8 mouse cellular contexts compared by ENCODE assay signal in the genomic region with DNA sequence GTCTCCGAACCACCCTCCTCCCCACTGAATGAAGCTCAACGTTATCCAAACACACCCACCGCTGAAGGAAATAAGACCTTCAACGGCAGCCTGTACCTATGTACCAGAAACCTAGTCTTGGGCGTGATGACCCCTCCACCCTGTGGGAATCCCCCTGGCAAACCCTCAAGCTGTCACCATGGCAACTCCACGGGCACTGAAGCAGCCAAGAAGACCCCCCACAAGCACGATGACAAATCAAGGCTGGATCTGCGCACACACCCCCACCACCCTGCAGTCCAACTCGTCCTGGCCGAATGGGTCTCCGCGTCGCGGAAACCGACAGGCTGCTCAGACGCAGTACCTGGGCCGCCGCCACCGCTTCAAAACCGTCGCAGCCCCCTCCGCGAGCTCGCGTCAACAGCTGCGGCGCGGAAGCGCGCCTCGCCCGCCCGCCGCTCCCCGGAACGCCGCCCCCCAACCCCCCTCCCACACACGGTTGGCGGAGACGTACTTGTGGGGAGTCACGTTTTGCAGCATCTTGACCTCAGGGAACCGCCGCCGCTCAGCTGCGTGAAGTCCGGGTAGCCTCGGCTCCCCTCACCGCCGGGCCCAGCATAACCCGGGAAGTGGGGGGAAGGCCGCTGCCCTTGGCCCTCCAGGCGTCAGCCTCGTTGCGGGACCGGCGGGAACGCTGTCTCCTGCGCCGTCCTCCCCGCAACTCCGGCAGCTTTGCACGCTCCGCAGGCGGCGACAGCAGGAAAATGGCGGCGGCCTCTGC. TPM values are rescaled to one million over a fixed set of nuclear protein-coding genes. Genes with fewer than 3 reads are reported as not detected.
A peak's percentile ranks its signal among the peaks of the same experiment; 100 is the strongest.
DNase-seq lines count a peak whose midpoint lies in the region; ATAC-seq and TF ChIP-seq lines count a peak whose summit lies in the region.

No protein-coding gene starts in this region.

- peak overlapping the region; percentile 87 for H3K4me2 ChIP-seq in forebrain, embryonic 13.5 days
- H3K4me2 ChIP-seq in hindbrain, embryonic 15.5 days, result peak overlapping the region; percentile 88
- H3K4me2 ChIP-seq in liver, embryonic 13.5 days, result peak overlapping the region; percentile 92
- peak overlapping the region; percentile 99 for H3K4me2 ChIP-seq in neural tube, embryonic 14.5 days (ENCODE audit: low read depth, low read length)

- intact Hi-C loops in left cerebral cortex, adult 2 months (cut with DNase I), result loop anchor here (2.0 kb wide), 1 partner anchor 85 kb away; no protein-coding TSS in a partner anchor

- ATAC-seq in forebrain, embryonic 13.5 days, result no peak
- ATAC-seq in hindbrain, embryonic 15.5 days (ENCODE audit: low FRiP score, low read depth), result no peak
- no peak for ATAC-seq in liver, embryonic 13.5 days (ENCODE audit: low read depth)
- ATAC-seq in neural tube, embryonic 14.5 days (ENCODE audit: low read depth), result no peak
- ATAC-seq in monocyte, adult 5-6 weeks (replicated peaks; ENCODE audit: insufficient number of reproducible peaks, low FRiP score, low TSS enrichment, poor library complexity, severe bottlenecking), result no peak

- H3K27ac ChIP-seq in left cerebral cortex, adult 2 months, result peak overlapping the region; percentile 84
- peak overlapping the region; percentile 75 for H3K27ac ChIP-seq in bone marrow macrophage, adult 2 months (ENCODE audit: insufficient read depth, low read depth, low read length)
- peak overlapping the region; percentile 100 for H3K27ac ChIP-seq in forebrain, embryonic 13.5 days
- peak overlapping the region; percentile 100 for H3K27ac ChIP-seq in hindbrain, embryonic 15.5 days (replicated peaks)
- peak overlapping the region; percentile 89 for H3K27ac ChIP-seq in liver, embryonic 13.5 days
- peak overlapping the region; percentile 100 for H3K27ac ChIP-seq in neural tube, embryonic 14.5 days (ENCODE audit: low read depth, low read length)

- H3K36me3 ChIP-seq in forebrain, embryonic 13.5 days (ENCODE audit: poor library complexity, severe bottlenecking), result peaks cover 51% of the 10 kb centered on the region
- peaks cover 36% of the 10 kb centered on the region for H3K36me3 ChIP-seq in hindbrain, embryonic 15.5 days
- H3K36me3 ChIP-seq in liver, embryonic 13.5 days, result peaks cover 57% of the 10 kb centered on the region
- peaks cover 48% of the 10 kb centered on the region for H3K36me3 ChIP-seq in neural tube, embryonic 14.5 days (ENCODE audit: control insufficient read depth, insufficient read depth, low read length)

- TF ChIP-seq POLR2A in bone marrow macrophage, adult 2 months (IDR thresholded peaks at IDR 0.05; ENCODE audit: borderline replicate concordance, low read depth, low read length), result no peak

- no peak for TF ChIP-seq CTCF in left cerebral cortex, adult 2 months (IDR thresholded peaks at IDR 0.05)
- no peak for TF ChIP-seq CTCF in bone marrow macrophage, adult 2 months (IDR thresholded peaks at IDR 0.05; ENCODE audit: low read depth, low read length)

- peak overlapping the region; percentile 90 for H3K4me3 ChIP-seq in left cerebral cortex, adult 2 months
- peak overlapping the region; percentile 92 for H3K4me3 ChIP-seq in bone marrow macrophage, adult 2 months (ENCODE audit: insufficient read depth, low read length)
- peak overlapping the region; percentile 100 for H3K4me3 ChIP-seq in forebrain, embryonic 13.5 days
- H3K4me3 ChIP-seq in hindbrain, embryonic 15.5 days, result peak overlapping the region; percentile 70
- H3K4me3 ChIP-seq in liver, embryonic 13.5 days (replicated peaks), result peak overlapping the region; percentile 100
- peak overlapping the region; percentile 97 for H3K4me3 ChIP-seq in neural tube, embryonic 14.5 days (ENCODE audit: low read depth, low read length)

- peaks cover 22% of the 10 kb centered on the region for H3K4me1 ChIP-seq in bone marrow macrophage, adult 2 months (ENCODE audit: control insufficient read depth, insufficient read depth, low read length)
- peaks cover 35% of the 10 kb centered on the region for H3K4me1 ChIP-seq in forebrain, embryonic 13.5 days
- H3K4me1 ChIP-seq in hindbrain, embryonic 15.5 days (replicated peaks), result peaks cover 34% of the 10 kb centered on the region
- peaks cover 47% of the 10 kb centered on the region for H3K4me1 ChIP-seq in liver, embryonic 13.5 days (replicated peaks)
- H3K4me1 ChIP-seq in neural tube, embryonic 14.5 days (ENCODE audit: control insufficient read depth, insufficient read depth, low read length), result peaks cover 15% of the 10 kb centered on the region

- H3K9me3 ChIP-seq in forebrain, embryonic 13.5 days (replicated peaks), result no peaks in the 10 kb centered on the region
- no peaks in the 10 kb centered on the region for H3K9me3 ChIP-seq in hindbrain, embryonic 15.5 days
- no peaks in the 10 kb centered on the region for H3K9me3 ChIP-seq in liver, embryonic 13.5 days (replicated peaks)
- no peaks in the 10 kb centered on the region for H3K9me3 ChIP-seq in neural tube, embryonic 14.5 days (ENCODE audit: control insufficient read depth, low read length)

- no peaks in the 10 kb centered on the region for H3K27me3 ChIP-seq in forebrain, embryonic 13.5 days
- H3K27me3 ChIP-seq in hindbrain, embryonic 15.5 days, result no peaks in the 10 kb centered on the region
- H3K27me3 ChIP-seq in liver, embryonic 13.5 days, result no peaks in the 10 kb centered on the region
- H3K27me3 ChIP-seq in neural tube, embryonic 14.5 days (ENCODE audit: control insufficient read depth, insufficient read depth, low read length), result no peaks in the 10 kb centered on the region

- peak overlapping the region; percentile 96 for H3K9ac ChIP-seq in forebrain, embryonic 13.5 days
- peak overlapping the region; percentile 83 for H3K9ac ChIP-seq in hindbrain, embryonic 15.5 days
- peak overlapping the region; percentile 99 for H3K9ac ChIP-seq in liver, embryonic 13.5 days
- H3K9ac ChIP-seq in neural tube, embryonic 14.5 days (replicated peaks; ENCODE audit: low read depth, low read length), result peak overlapping the region; percentile 87

- WGBS in forebrain, embryonic 13.5 days, result 0% methylated on average over 55 of the region's 67 CpGs
- WGBS in hindbrain, embryonic 15.5 days, result under 1% methylated on average over 63 of the region's 67 CpGs
- WGBS in liver, embryonic 13.5 days (ENCODE audit: insufficient replicate concordance), result under 1% methylated on average over 67 of the region's 67 CpGs
- under 1% methylated on average over 63 of the region's 67 CpGs for WGBS in neural tube, embryonic 14.5 days

- DNase-seq in left cerebral cortex, adult 2 months (ENCODE audit: extremely low spot score in 1 of 2, low spot score in 2 of 2), result peak; percentile 54 to 59
- no peak for DNase-seq in left cerebral cortex, adult 11 months (ENCODE audit: low spot score)
- no peak for DNase-seq in liver, embryonic 13.5 days

RNA-seq across cellular contexts. Expression of a gene that starts 1.0 kb away (rescaled TPM):
- 10 to 100 TPM; 23.3 to 28.2 TPM for total RNA-seq in left cerebral cortex, adult 2 months (2021)
- 206 and 214 TPM in 2 replicates for polyA plus RNA-seq in bone marrow macrophage, adult 2 months (2012; ENCODE audit: insufficient read depth, insufficient read length, missing spikeins)
- polyA plus RNA-seq in forebrain, embryonic 13.5 days (2015; fragmentation: Nextera tagmentation; extraction: Ambion mirVana), result 8.7 and 10.0 TPM in 2 replicates
- polyA plus RNA-seq in hindbrain, embryonic 15.5 days (2015; fragmentation: Nextera tagmentation; extraction: Ambion mirVana), result 19.4 and 19.8 TPM in 2 replicates
- polyA plus RNA-seq in liver, embryonic 13.5 days (2015; fragmentation: Nextera tagmentation; extraction: Ambion mirVana), result 4.4 and 5.2 TPM in 2 replicates
- polyA plus RNA-seq in neural tube, embryonic 14.5 days (2014; fragmentation: Nextera tagmentation; extraction: Ambion mirVana), result 19.1 and 20.7 TPM in 2 replicates
- total RNA-seq in monocyte, adult 5-6 weeks (2017), result 55.9 to 84.5 TPM (median 72.8 TPM) in 3 replicates

RNA-seq across cellular contexts. Expression of a gene that starts 4.1 kb away (rescaled TPM):
- 100 to 1,000 TPM; 177 to 179 TPM for total RNA-seq in left cerebral cortex, adult 2 months (2021)
- 156 and 185 TPM in 2 replicates for polyA plus RNA-seq in bone marrow macrophage, adult 2 months (2012; ENCODE audit: insufficient read depth, insufficient read length, missing spikeins)
- 124 and 125 TPM in 2 replicates for polyA plus RNA-seq in forebrain, embryonic 13.5 days (2015; fragmentation: Nextera tagmentation; extraction: Ambion mirVana)
- 122 and 144 TPM in 2 replicates for polyA plus RNA-seq in hindbrain, embryonic 15.5 days (2015; fragmentation: Nextera tagmentation; extraction: Ambion mirVana)
- 42.0 and 53.3 TPM in 2 replicates for polyA plus RNA-seq in liver, embryonic 13.5 days (2015; fragmentation: Nextera tagmentation; extraction: Ambion mirVana)
- 109 and 160 TPM in 2 replicates for polyA plus RNA-seq in neural tube, embryonic 14.5 days (2014; fragmentation: Nextera tagmentation; extraction: Ambion mirVana)
- total RNA-seq in monocyte, adult 5-6 weeks (2017), result 374 to 583 TPM (median 393 TPM) in 3 replicates

RNA-seq across cellular contexts. Expression of a gene that starts 24.8 kb away (rescaled TPM):
- total RNA-seq in left cerebral cortex, adult 2 months (2021), result under 1 TPM; 0.56 to 0.59 TPM
- 3.0 and 4.9 TPM in 2 replicates for polyA plus RNA-seq in bone marrow macrophage, adult 2 months (2012; ENCODE audit: insufficient read depth, insufficient read length, missing spikeins)
- 0.20 TPM in 1 of 2 replicates, not detected in the other for polyA plus RNA-seq in forebrain, embryonic 13.5 days (2015; fragmentation: Nextera tagmentation; extraction: Ambion mirVana)
- polyA plus RNA-seq in hindbrain, embryonic 15.5 days (2015; fragmentation: Nextera tagmentation; extraction: Ambion mirVana), result 0.20 and 0.38 TPM in 2 replicates
- polyA plus RNA-seq in liver, embryonic 13.5 days (2015; fragmentation: Nextera tagmentation; extraction: Ambion mirVana), result 0.31 and 0.36 TPM in 2 replicates
- 0.16 and 0.18 TPM in 2 replicates for polyA plus RNA-seq in neural tube, embryonic 14.5 days (2014; fragmentation: Nextera tagmentation; extraction: Ambion mirVana)
- 71.7 to 98.5 TPM (median 90.4 TPM) in 3 replicates for total RNA-seq in monocyte, adult 5-6 weeks (2017)

RNA-seq across cellular contexts. Expression of a gene that starts 26.2 kb away (rescaled TPM):
- total RNA-seq in left cerebral cortex, adult 2 months (2021), result under 1 TPM in 1 of 2 experiments, not detected in 1; 0.47 TPM
- polyA plus RNA-seq in bone marrow macrophage, adult 2 months (2012; ENCODE audit: insufficient read depth, insufficient read length, missing spikeins), result 0.88 TPM in 1 of 2 replicates, not detected in the other
- not detected in 2 replicates for polyA plus RNA-seq in forebrain, embryonic 13.5 days (2015; fragmentation: Nextera tagmentation; extraction: Ambion mirVana)
- 0.14 TPM in 1 of 2 replicates, not detected in the other for polyA plus RNA-seq in hindbrain, embryonic 15.5 days (2015; fragmentation: Nextera tagmentation; extraction: Ambion mirVana)
- 0.39 and 0.41 TPM in 2 replicates for polyA plus RNA-seq in liver, embryonic 13.5 days (2015; fragmentation: Nextera tagmentation; extraction: Ambion mirVana)
- not detected in 2 replicates for polyA plus RNA-seq in neural tube, embryonic 14.5 days (2014; fragmentation: Nextera tagmentation; extraction: Ambion mirVana)
- 7.8 to 18.9 TPM (median 17.6 TPM) in 3 replicates for total RNA-seq in monocyte, adult 5-6 weeks (2017)

RNA-seq across cellular contexts. Expression of a gene that starts 34.6 kb away (rescaled TPM):
- total RNA-seq in left cerebral cortex, adult 2 months (2021), result 1 to 10 TPM; 1.1 to 1.7 TPM
- polyA plus RNA-seq in bone marrow macrophage, adult 2 months (2012; ENCODE audit: insufficient read depth, insufficient read length, missing spikeins), result 232 and 258 TPM in 2 replicates
- 0.20 TPM in 1 of 2 replicates, not detected in the other for polyA plus RNA-seq in forebrain, embryonic 13.5 days (2015; fragmentation: Nextera tagmentation; extraction: Ambion mirVana)
- 0.79 and 1.1 TPM in 2 replicates for polyA plus RNA-seq in hindbrain, embryonic 15.5 days (2015; fragmentation: Nextera tagmentation; extraction: Ambion mirVana)
- 0.54 and 0.62 TPM in 2 replicates for polyA plus RNA-seq in liver, embryonic 13.5 days (2015; fragmentation: Nextera tagmentation; extraction: Ambion mirVana)
- polyA plus RNA-seq in neural tube, embryonic 14.5 days (2014; fragmentation: Nextera tagmentation; extraction: Ambion mirVana), result 0.33 and 0.43 TPM in 2 replicates
- total RNA-seq in monocyte, adult 5-6 weeks (2017), result 48.2 to 62.0 TPM (median 61.5 TPM) in 3 replicates

Comparison
In these comparisons a context has a peak if more than half of its experiments do, and no peak if none do; other contexts are left out.
1. DNase-seq: peak in left cerebral cortex, adult 2 months (2 of 2); none in left cerebral cortex, adult 11 months (single experiment) and liver, embryonic 13.5 days (single experiment).
2. Peak in every context shown above with its lines, with median percentiles within 50 percentile points of each other: H3K27ac ChIP-seq, H3K4me3 ChIP-seq, H3K4me2 ChIP-seq and H3K9ac ChIP-seq.